In the genomic region with DNA sequence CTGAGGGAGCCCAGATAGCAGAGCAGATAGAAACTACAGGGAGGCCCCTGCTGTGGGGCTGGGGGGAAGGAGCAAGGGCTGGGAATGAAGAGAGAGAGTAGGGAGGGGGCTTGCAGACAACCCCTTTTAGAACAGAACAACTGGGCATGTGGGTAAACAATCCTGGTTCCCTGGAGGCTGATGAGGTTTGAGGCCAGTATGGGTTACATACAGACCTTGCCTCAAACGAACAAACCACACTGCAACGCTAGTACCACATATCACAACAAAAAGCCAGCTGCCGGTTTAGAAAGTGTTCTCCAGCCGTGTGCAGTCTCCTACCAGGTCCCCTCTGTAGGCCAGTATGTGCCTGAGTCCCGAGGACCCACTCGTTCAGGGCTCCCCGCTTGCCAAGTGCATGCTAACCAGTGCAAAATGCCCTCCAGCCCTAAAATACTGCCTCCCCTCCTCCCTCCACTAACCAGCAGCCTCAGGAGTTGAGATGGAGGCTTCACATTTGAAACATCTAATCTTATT, we compare ENCODE assay signal across 10 mouse cellular contexts. TPM values are rescaled to one million over a fixed set of nuclear protein-coding genes. Genes with fewer than 3 reads are reported as not detected.
DNase-seq lines count a peak whose midpoint lies in the region; ATAC-seq and TF ChIP-seq lines count a peak whose summit lies in the region.
"Had no signal": no experiment of that assay in that cellular context is flagged by ENCODE, and none has a peak within 500 bp of the region (broad histone marks: within the 10 kb centered on the region; RNA-seq: fewer than 3 reads in every experiment).

No protein-coding gene starts in this region.

- no peaks in the 10 kb centered on the region for H3K9me3 ChIP-seq in forebrain, embryonic 10.5 days
- no peaks in the 10 kb centered on the region for H3K9me3 ChIP-seq in forebrain, embryonic 16.5 days (ENCODE audit: control insufficient read depth, low read length)
- H3K9me3 ChIP-seq in kidney, embryonic 14.5 days (ENCODE audit: control insufficient read depth, low read length), result no peaks in the 10 kb centered on the region

- no peak overlapping the region for H3K4me3 ChIP-seq in forebrain, embryonic 10.5 days
- H3K4me3 ChIP-seq in forebrain, embryonic 16.5 days (replicated peaks; ENCODE audit: low read length), result no peak overlapping the region
- no peak overlapping the region for H3K4me3 ChIP-seq in kidney, embryonic 14.5 days (ENCODE audit: low read length)
- no peak overlapping the region for H3K4me3 ChIP-seq in testis, adult 2 months (ENCODE audit: control insufficient read depth, low read depth, low read length)

- TF ChIP-seq POLR2A in testis, adult 2 months (IDR thresholded peaks at IDR 0.05; ENCODE audit: control insufficient read depth, low read depth, low read length), result no peak

- ATAC-seq in forebrain, embryonic 16.5 days, result no peak
- ATAC-seq in kidney, embryonic 14.5 days (ENCODE audit: low FRiP score, low TSS enrichment), result no peak

- DNase-seq in forebrain, embryonic 10.5 days (ENCODE audit: extremely low spot score, low spot score), result no peak
- no peak for DNase-seq in kidney, postnatal 4 days
- no peak for DNase-seq in testis, postnatal 10 days (ENCODE audit: low spot score)
- no peak for DNase-seq in right cerebral cortex, postnatal 4 days
- DNase-seq in spleen, postnatal 4 days (ENCODE audit: low spot score in 2 of 2), result no peak
- DNase-seq: cerebellum, postnatal 36 days; thymus, postnatal 14 days had no signal

- H3K36me3 ChIP-seq in forebrain, embryonic 10.5 days (replicated peaks), result peaks cover 11% of the 10 kb centered on the region
- H3K36me3 ChIP-seq in forebrain, embryonic 16.5 days (ENCODE audit: control insufficient read depth, insufficient read depth), result no peaks in the 10 kb centered on the region
- H3K36me3 ChIP-seq in kidney, embryonic 14.5 days (ENCODE audit: control insufficient read depth, insufficient read depth, low read length), result no peaks in the 10 kb centered on the region
- H3K36me3 ChIP-seq in testis, adult 2 months (ENCODE audit: control insufficient read depth, insufficient read depth, low read length), result no peaks in the 10 kb centered on the region

- H3K4me2 ChIP-seq in forebrain, embryonic 16.5 days (ENCODE audit: low read length), result no peak overlapping the region
- no peak overlapping the region for H3K4me2 ChIP-seq in kidney, embryonic 14.5 days (replicated peaks; ENCODE audit: low read depth, low read length)

- peaks cover 44% of the 10 kb centered on the region for H3K4me1 ChIP-seq in forebrain, embryonic 10.5 days
- no peaks in the 10 kb centered on the region; the same call in 1 of the 2 replicates for H3K4me1 ChIP-seq in forebrain, embryonic 16.5 days (replicated peaks; ENCODE audit: control insufficient read depth, insufficient read depth, low read length)
- peaks cover 42% of the 10 kb centered on the region for H3K4me1 ChIP-seq in kidney, embryonic 14.5 days (ENCODE audit: control insufficient read depth, insufficient read depth, low read length)
- peaks cover 16% of the 10 kb centered on the region for H3K4me1 ChIP-seq in testis, adult 2 months (ENCODE audit: control insufficient read depth, insufficient read depth, low read length)

- 59% methylated on average over 7 of the region's 7 CpGs for whole genome bisulfite sequencing in forebrain, embryonic 10.5 days
- WGBS in forebrain, embryonic 16.5 days, result 28% methylated on average over 7 of the region's 7 CpGs
- 26% methylated on average over 7 of the region's 7 CpGs for WGBS in kidney, embryonic 14.5 days

- no peak for TF ChIP-seq CTCF in testis, adult 2 months (IDR thresholded peaks at IDR 0.05; ENCODE audit: control insufficient read depth, insufficient read depth, insufficient replicate concordance, low read depth, low read length)

- H3K9ac ChIP-seq in forebrain, embryonic 16.5 days (replicated peaks; ENCODE audit: low read depth, low read length), result no peak overlapping the region
- H3K9ac ChIP-seq in kidney, embryonic 14.5 days (ENCODE audit: low read depth, low read length), result peak overlapping the region; percentile 0; the same call in 1 of the 2 replicates

- peak overlapping the region; percentile 31 for H3K27ac ChIP-seq in forebrain, embryonic 10.5 days
- no peak overlapping the region for H3K27ac ChIP-seq in forebrain, embryonic 16.5 days (ENCODE audit: low read length)
- H3K27ac ChIP-seq in kidney, embryonic 14.5 days (ENCODE audit: low read depth, low read length), result peak overlapping the region; percentile 31; the same call in 1 of the 2 replicates
- peak overlapping the region; percentile 51; the same call in 1 of the 2 replicates for H3K27ac ChIP-seq in testis, adult 2 months (ENCODE audit: control insufficient read depth, insufficient read depth, low read depth, low read length)

- no peaks in the 10 kb centered on the region for H3K27me3 ChIP-seq in forebrain, embryonic 10.5 days (ENCODE audit: poor library complexity, severe bottlenecking)
- no peaks in the 10 kb centered on the region for H3K27me3 ChIP-seq in forebrain, embryonic 16.5 days (replicated peaks; ENCODE audit: control insufficient read depth, insufficient read depth, low read length)
- no peaks in the 10 kb centered on the region for H3K27me3 ChIP-seq in kidney, embryonic 14.5 days (ENCODE audit: control insufficient read depth, insufficient read depth, low read length)
- no peaks in the 10 kb centered on the region for H3K27me3 ChIP-seq in testis, adult 2 months (ENCODE audit: control insufficient read depth, insufficient read depth, low read length)

RNA-seq across cellular contexts. Expression of gene Elovl5, which starts 32.6 kb away (rescaled TPM):
- polyA plus RNA-seq in forebrain, embryonic 10.5 days (2016; fragmentation: Nextera tagmentation; extraction: Ambion mirVana), result 102 and 106 TPM in 2 replicates
- polyA plus RNA-seq in forebrain, embryonic 16.5 days (2015; fragmentation: Nextera tagmentation; extraction: Ambion mirVana), result 70.7 and 78.9 TPM in 2 replicates
- polyA plus RNA-seq in kidney, embryonic 14.5 days (2014; fragmentation: Nextera tagmentation; extraction: Ambion mirVana), result 73.9 and 112 TPM in 2 replicates
- polyA plus RNA-seq in testis, adult 2 months (2012; rRNA removed), result 54.1 and 74.7 TPM in 2 replicates
